Mouse (Mus musculus): Measurements from ENCODE around the gene Stpg3. TPM values are rescaled to one million over a fixed set of nuclear protein-coding genes. Genes with fewer than 3 reads are reported as not detected.

The Stpg3 gene
- total and polyA plus RNA-seq, 3 experiments: not detected

- H3K4me1 ChIP-seq (ENCODE audit: control insufficient read depth in 1 of 2, insufficient read depth in 2 of 2): peaks cover 14 to 36% of the 10 kb centered on the region in 2 experiments
- peaks cover 15 to 49% of the 10 kb centered on the region in 2 experiments for H3K36me3 ChIP-seq (replicated peaks in 1 of 2; ENCODE audit: control insufficient read depth in 1 of 2, insufficient read depth in 1 of 2, low read length in 1 of 2)
- dilution Hi-C loops (cut with MboI; ENCODE audit: extremely low pct_ligation_motif_present, extremely low pct_unique_long_range_greater_than_20kb, low sequenced_read_pairs): no loop called here
- in situ Hi-C loops (cut with MboI; ENCODE audit: low pct_ligation_motif_present, low pct_unique_long_range_greater_than_20kb, low sequenced_read_pairs): no loop called here
- H3K27ac ChIP-seq (ENCODE audit: insufficient read depth, low read depth): peak overlapping the region; percentile 98
- H3K79me2 ChIP-seq (replicated peaks; ENCODE audit: control insufficient read depth, extremely low read depth, insufficient read depth, poor library complexity, severe bottlenecking): peaks cover 16% of the 10 kb centered on the region
- H3K27me3 ChIP-seq (replicated peaks): no peaks in the 10 kb centered on the region
- H3K4me2 ChIP-seq (ENCODE audit: insufficient read depth, low read depth, poor library complexity, severe bottlenecking): peak overlapping the region; percentile 99
- H3K4me3 ChIP-seq (replicated peaks in 1 of 3; ENCODE audit: low read depth in 2 of 3, low read length in 2 of 3, poor library complexity in 1 of 3): peak overlapping the region; percentile 61 to 98 (median 83)
- H3K9ac ChIP-seq (ENCODE audit: insufficient read depth, low read depth): peak overlapping the region; percentile 95
- peak; percentile 96 for DNase-seq (ENCODE audit: extremely low read depth)
- TF ChIP-seq IRF4 (IDR thresholded peaks at IDR 0.05; ENCODE audit: low read depth, low read length): peak; percentile 53
- TF ChIP-seq UBTF (IDR thresholded peaks at IDR 0.05; ENCODE audit: low read depth, low read length): peak; percentile 48; the same call in 1 of the 2 replicates
- TF ChIP-seq MEF2A (IDR thresholded peaks at IDR 0.05; ENCODE audit: borderline replicate concordance, low read depth, low read length): peak; percentile 73
- TF ChIP-seq EP300 (IDR thresholded peaks at IDR 0.05; ENCODE audit: low read length): no peak; the same call in 1 of the 2 replicates
- TF ChIP-seq MYC (IDR thresholded peaks at IDR 0.05; ENCODE audit: low read depth, low read length): peak; percentile 78
- TF ChIP-seq SIN3A (IDR thresholded peaks at IDR 0.05; ENCODE audit: low read length): peak; percentile 59
- TF ChIP-seq ZMIZ1 (IDR thresholded peaks at IDR 0.05; ENCODE audit: low read depth, low read length): peak; percentile 53; the same call in 1 of the 2 replicates
- TF ChIP-seq MAZ (IDR thresholded peaks at IDR 0.05; ENCODE audit: low read depth, low read length): peak; percentile 79
- TF ChIP-seq MAX (IDR thresholded peaks at IDR 0.05; ENCODE audit: low read length): peak; percentile 82
- peak; percentile 41 for TF ChIP-seq POLR2A (IDR thresholded peaks at IDR 0.05; ENCODE audit: low read depth, low read length)
- TF ChIP-seq NRF1 (IDR thresholded peaks at IDR 0.05; ENCODE audit: low read depth, low read length): peak; percentile 75
- TF ChIP-seq ELF1 (IDR thresholded peaks at IDR 0.05; ENCODE audit: low read depth, low read length): peak; percentile 95
- TF ChIP-seq USF2 (conservative IDR thresholded peaks at IDR 0.05; ENCODE audit: low read depth, low read length): no peak; the same call in 1 of the 2 replicates
- TF ChIP-seq E2F4 (IDR thresholded peaks at IDR 0.05; ENCODE audit: insufficient replicate concordance, low read depth, low read length): no peak
- TF ChIP-seq MXI1 (IDR thresholded peaks at IDR 0.05; ENCODE audit: low read depth, low read length): peak; percentile 68
- TF ChIP-seq BHLHE40 (IDR thresholded peaks at IDR 0.05; ENCODE audit: low read depth, low read length): peak; percentile 91
- peak; percentile 54 for TF ChIP-seq TCF12 (IDR thresholded peaks at IDR 0.05; ENCODE audit: low read depth, low read length)
- TF ChIP-seq GABPA (IDR thresholded peaks at IDR 0.05; ENCODE audit: insufficient replicate concordance, low read depth, low read length): no peak
- TF ChIP-seq POLR2AphosphoS2 (IDR thresholded peaks at IDR 0.05; ENCODE audit: low read depth, low read length): no peak
- TF ChIP-seq CHD2 (IDR thresholded peaks at IDR 0.05; ENCODE audit: low read length): peak; percentile 83
- TF ChIP-seq HCFC1 (IDR thresholded peaks at IDR 0.05; ENCODE audit: low read depth, low read length): peak; percentile 70
- peak; percentile 77 for TF ChIP-seq USF1 (IDR thresholded peaks at IDR 0.05; ENCODE audit: low read depth, low read length)
- TF ChIP-seq ETS1 (conservative IDR thresholded peaks at IDR 0.05; ENCODE audit: low read depth, low read length): peak; percentile 74
- H3K9me3 ChIP-seq (replicated peaks; ENCODE audit: low read length): no peaks in the 10 kb centered on the region
Observed at GRCm38 (mm10) chr2:25195211-25196156, 19.0 kb downstream of the Stpg3 start.
